In genomic region chr13:37519948-37520347, GRCm38 (mm10) we compare ENCODE assay signal across 11 mouse cellular contexts.
DNase-seq lines count a peak whose midpoint lies in the region; ATAC-seq lines count a peak whose summit lies in the region.
"Had no signal": no experiment of that assay in that cellular context is flagged by ENCODE, and none has a peak within 500 bp of the region (broad histone marks: within the 10 kb centered on the region; RNA-seq: fewer than 3 reads in every experiment).

No protein-coding gene starts in this region.

- 80% methylated on average over 3 of the region's 3 CpGs for WGBS in kidney, embryonic 14.5 days

- no peaks in the 10 kb centered on the region for H3K36me3 ChIP-seq in kidney, embryonic 14.5 days (ENCODE audit: control insufficient read depth, insufficient read depth, low read length)
- H3K36me3 ChIP-seq: midbrain, embryonic 12.5 days had no signal

- H3K27me3 ChIP-seq in kidney, embryonic 14.5 days (ENCODE audit: control insufficient read depth, insufficient read depth, low read length), result no peaks in the 10 kb centered on the region

- H3K4me2 ChIP-seq in kidney, embryonic 14.5 days (replicated peaks; ENCODE audit: low read depth, low read length), result no peak overlapping the region
- H3K4me2 ChIP-seq: midbrain, embryonic 12.5 days had no signal

- H3K4me3 ChIP-seq in kidney, embryonic 14.5 days (ENCODE audit: low read length), result no peak overlapping the region
- H3K4me3 ChIP-seq: midbrain, embryonic 12.5 days had no signal

- no peak overlapping the region for H3K27ac ChIP-seq in kidney, embryonic 14.5 days (ENCODE audit: low read depth, low read length)
- H3K27ac ChIP-seq: midbrain, embryonic 12.5 days had no signal

- no peaks in the 10 kb centered on the region for H3K9me3 ChIP-seq in kidney, embryonic 14.5 days (ENCODE audit: control insufficient read depth, low read length)

- no peak for ATAC-seq in kidney, embryonic 14.5 days (ENCODE audit: low FRiP score, low TSS enrichment)
- ATAC-seq in monocyte, adult 5-6 weeks (replicated peaks; ENCODE audit: insufficient number of reproducible peaks, low FRiP score, low TSS enrichment, poor library complexity, severe bottlenecking), result 0 out of 2 replicates have a peak, but pooled peaks have one; percentile 63

- DNase-seq in kidney, postnatal 36 days, result peak; percentile 46 to 72
- DNase-seq in CD8-positive naive resting alpha-beta T cell, adult 2 months (ENCODE audit: low read depth in 2 of 2, low spot score in 2 of 2), result peak; percentile 36 to 56
- DNase-seq in ZHBTc4 (ENCODE audit: low read depth, low spot score) (peak; percentile 89), adipocyte (ENCODE audit: low spot score) (no peak)
- DNase-seq in right cerebral cortex, postnatal 4 days, result no peak
- no peak for DNase-seq in right cerebral cortex, adult 18-20 months
- DNase-seq: cerebellum, adult 9-11 months; gastrocnemius, postnatal 36 days had no signal

- H3K4me1 ChIP-seq in kidney, embryonic 14.5 days (ENCODE audit: control insufficient read depth, insufficient read depth, low read length), result peaks cover 2% of the 10 kb centered on the region; the same call in 1 of the 2 replicates

- no peak overlapping the region for H3K9ac ChIP-seq in kidney, embryonic 14.5 days (ENCODE audit: low read depth, low read length)
- H3K9ac ChIP-seq: midbrain, embryonic 12.5 days had no signal

Comparison
In these comparisons a context has a peak if more than half of its experiments do, and no peak if none do; other contexts are left out.
1. DNase-seq: peak in kidney, postnatal 36 days (2 of 2), CD8-positive naive resting alpha-beta T cell, adult 2 months (2 of 2) and ZHBTc4 (single experiment); none in right cerebral cortex, postnatal 4 days (single experiment), right cerebral cortex, adult 18-20 months (single experiment) and adipocyte (single experiment).